Mouse (Mus musculus) heart, adult 2 months (tissue): ENCODE data around the gene Phf19.

Experiments used
- CTCF ChIP-seq: fragments of 200-600 bp; IDR thresholded peaks from 2 replicates; pipeline ENCODE4 v1.8.1; 2022; ENCODE audit warnings: antibody characterized with exemption, mild to moderate bottlenecking, moderate library complexity
- POLR2A ChIP-seq: fragments of 200-500 bp; IDR thresholded peaks from 2 replicates; pipeline ENCODE4 v1.6.1; 2011; ENCODE audit warnings: mild to moderate bottlenecking, low read depth, low read length, control low read depth; ENCODE audit not compliant: insufficient read depth

DNA sequence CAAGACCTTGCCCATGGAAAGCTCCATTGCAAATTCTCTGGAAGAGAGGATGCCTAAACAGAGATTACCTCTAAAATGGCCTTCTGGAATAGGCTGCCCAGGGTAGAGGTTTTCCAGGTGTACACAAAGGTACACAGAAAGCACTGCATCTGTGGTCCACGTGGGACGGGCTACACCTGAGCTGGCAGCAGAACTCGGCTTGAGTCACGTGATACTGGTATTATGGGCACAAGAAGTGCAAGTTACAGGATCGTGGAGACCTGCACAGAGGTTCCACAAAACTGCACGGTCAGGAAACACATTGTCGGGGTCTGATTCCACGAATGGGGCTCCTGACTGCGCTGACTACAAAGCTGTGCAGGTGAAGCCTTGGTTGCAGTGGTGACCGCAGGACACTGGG, 33.8 kb downstream of the Phf19 start:
- TF ChIP-seq POLR2A, result no peak
- no peak for TF ChIP-seq CTCF
